Mouse (Mus musculus): Measurements from ENCODE around the gene Capn7. TPM values are rescaled to one million over a fixed set of nuclear protein-coding genes. Genes with fewer than 3 reads are reported as not detected.
A peak's percentile ranks its signal among the peaks of the same experiment; 100 is the strongest.

The Capn7 gene
- 10 to 100 TPM; 33.2 to 33.9 TPM for total RNA-seq (2021)

DNA sequence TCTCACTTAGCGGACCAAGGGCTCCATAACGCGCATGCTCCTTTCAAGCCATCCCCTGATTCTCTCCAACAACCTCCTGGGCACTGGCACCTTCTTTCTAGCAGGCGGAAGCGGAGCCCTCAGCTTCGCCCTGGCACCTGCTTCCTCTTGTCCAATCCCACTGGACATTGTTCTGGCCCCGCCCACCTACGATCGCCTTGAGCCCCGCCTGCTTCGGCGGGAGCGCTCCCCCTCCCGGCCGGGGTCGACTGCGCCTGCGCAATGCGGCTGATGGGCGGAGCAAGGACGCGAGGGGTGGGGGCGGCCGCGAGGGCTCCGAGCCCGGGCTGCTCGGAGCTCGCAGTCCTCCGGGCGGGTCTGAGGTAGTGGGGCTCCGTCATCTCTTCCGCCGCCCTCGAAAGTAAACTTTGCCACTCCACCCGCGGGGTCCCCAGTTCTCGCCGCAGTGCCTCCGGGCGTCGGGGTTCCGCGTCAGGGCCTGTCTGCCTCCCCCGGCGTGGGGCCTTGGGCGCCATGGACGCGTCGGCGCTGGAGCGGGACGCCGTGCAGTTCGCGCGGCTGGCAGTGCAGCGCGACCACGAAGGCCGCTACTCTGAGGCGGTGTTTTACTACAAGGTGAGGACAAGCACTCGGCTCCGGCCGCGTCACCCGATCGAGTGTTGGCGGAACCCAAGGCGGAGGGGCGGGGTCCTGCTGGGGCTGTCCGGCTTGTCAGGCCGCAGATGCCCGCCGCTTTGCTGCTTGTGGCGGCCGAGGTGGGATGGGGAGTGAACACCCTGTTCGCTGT, at the start of gene Capn7:
Gene Capn7, plus strand, starts transcription at position 270 of the 787 bp plus-strand sequence.
- intact Hi-C loops (cut with DNase I), result loop anchor here (2.0 kb wide), 1 partner anchor 86 kb away; the partner anchor contains the start of genes Bap1 and Phf7
- peak; percentile 99 for DNase-seq

DNA sequence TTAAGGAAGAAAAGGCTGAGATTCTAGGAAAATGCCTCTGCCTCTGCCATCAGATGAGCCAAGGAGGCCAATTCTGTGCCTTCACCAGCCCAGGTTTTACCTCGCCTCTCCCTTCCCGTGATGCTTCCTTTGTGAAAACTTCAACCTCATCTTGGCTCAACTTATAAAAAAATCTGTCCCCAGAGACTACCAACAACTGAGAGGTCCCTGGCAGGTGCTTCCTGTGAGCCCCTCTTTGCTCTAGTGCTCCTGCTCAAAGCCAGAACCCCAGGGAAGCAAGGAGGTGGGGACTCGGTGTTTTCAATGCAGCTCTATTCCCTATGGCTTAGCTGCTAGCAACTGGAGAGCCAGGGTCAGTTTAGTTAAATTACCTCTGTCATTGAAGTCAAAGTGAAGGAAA, 23.2 kb upstream of the Capn7 start:
- no peak for DNase-seq
- intact Hi-C loops (cut with DNase I), result no loop called here

DNA sequence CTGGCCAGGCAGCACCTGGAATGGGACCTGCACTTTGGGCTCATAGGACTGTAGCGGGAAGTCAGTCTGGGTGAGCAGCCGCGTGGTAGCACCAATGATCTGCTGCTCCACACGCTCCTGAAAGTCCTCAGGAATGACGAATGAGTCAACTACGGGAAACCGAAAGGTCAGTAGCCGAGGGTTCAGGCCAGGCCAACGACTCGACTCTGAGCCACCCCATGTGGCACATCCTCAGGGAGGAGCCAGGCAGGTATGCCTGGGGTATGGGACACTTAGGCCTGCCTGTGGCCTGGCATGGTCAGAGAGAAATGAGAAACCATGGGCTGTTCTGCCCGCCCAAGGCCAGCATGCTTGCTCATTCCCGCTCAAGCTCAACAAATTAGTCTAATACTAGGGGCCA, 19.8 kb upstream of the Capn7 start:
- intact Hi-C loops (cut with DNase I), result no loop called here

DNA sequence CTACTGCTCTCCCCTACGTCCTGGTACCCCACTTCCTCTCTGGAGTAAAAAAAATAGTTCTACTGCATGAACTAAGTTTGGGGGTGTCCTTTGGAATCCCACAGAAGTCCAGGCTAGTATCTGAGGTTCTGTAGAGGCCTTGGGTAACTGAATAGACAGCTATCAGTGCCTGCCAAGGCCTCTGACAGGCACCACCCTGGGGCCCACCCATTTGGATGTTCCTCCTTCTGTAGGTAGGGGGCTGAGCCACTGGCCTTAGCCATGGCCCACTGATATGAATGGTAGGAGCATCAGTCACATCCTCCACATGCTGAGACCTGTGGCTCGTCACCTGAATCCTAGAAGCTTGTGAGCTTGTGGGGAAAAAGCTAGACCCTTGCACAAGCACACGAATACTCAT, 18.7 kb upstream of the Capn7 start:
- intact Hi-C loops (cut with DNase I), result no loop called here
- no peak for DNase-seq

More for the DNA sequence above, 19.8 kb upstream of the Capn7 start:
- no peak for DNase-seq

DNA sequence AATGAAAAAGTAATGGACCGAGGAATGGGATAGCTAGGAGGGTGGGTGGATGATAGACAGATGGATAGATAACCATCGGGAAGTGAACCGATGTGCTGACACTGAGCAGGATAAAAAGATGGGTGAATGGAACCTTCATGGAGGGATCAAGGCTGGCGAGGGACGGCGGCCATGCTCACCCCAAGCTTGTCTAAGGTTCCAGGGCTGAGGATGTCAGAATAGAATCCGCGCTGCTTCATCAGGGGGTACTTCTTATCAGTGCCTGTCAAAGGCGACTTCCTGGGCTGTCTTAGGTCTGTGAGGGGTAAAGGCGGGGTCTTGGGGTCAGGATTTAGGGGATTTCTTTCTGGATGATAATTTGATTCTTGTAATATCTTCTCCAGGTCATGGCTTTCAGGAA, 16.9 kb upstream of the Capn7 start:
- no peak for DNase-seq
- intact Hi-C loops (cut with DNase I), result no loop called here

DNA sequence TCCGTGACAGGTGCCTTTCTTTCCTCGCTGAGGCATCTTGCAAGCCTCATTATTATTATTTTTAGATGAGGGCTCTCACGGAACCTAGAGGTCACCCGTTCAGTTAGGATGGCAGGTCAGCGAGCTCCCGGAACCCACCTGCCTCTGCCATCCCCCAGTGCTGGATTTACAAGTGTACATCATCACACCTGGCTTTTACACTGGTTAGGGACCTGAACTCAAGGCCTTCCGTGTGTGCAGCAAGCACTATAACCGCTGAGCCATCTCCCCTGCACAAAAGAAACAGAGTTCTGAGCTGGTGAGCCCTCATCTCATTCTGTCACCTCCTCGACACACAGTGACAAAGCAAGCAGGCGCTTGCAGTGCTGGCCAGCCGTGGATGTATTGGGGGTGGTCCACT, 15.3 kb upstream of the Capn7 start:
- no peak for DNase-seq
- intact Hi-C loops (cut with DNase I), result no loop called here

DNA sequence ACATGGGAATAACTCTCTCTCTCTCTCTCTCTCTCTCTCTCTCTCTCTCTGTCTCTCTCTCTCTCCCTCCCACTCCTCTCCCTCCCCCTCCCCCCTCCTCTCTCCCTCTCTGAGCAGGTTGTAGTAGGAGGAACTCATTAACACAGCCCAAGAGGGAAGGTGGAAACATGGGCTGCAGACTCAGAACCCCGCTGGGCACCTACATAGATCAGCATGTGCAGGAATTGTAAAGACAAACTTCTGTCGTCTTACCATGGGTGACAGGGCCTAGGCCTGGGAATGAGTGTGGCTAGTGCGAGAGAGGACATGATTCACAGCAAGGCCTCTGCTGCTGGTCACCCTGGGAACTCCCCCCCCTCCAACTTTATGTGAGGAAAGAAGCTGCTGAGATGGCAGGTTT, 14.2 kb upstream of the Capn7 start:
- intact Hi-C loops (cut with DNase I), result no loop called here
- no peak for DNase-seq

DNA sequence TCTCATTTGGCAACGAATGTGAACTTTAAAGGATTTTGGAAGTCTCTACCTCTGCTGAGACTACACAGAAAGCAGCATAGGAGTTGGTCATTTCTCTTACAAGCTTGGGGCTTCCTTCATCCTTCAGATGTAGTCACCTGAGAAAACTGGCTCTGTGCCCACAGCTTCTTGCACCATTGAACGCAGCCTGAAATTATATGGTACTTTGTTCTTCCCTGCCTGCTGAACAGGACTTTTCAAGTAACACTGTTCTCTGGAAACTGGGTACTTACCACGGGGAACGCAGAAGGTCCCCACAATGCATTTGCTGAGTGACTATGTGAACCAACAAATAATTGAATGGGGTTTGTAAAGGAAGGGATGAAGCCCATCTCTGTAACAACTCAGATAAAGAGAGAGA, 13.2 kb upstream of the Capn7 start:
- intact Hi-C loops (cut with DNase I), result no loop called here
- DNase-seq, result no peak

DNA sequence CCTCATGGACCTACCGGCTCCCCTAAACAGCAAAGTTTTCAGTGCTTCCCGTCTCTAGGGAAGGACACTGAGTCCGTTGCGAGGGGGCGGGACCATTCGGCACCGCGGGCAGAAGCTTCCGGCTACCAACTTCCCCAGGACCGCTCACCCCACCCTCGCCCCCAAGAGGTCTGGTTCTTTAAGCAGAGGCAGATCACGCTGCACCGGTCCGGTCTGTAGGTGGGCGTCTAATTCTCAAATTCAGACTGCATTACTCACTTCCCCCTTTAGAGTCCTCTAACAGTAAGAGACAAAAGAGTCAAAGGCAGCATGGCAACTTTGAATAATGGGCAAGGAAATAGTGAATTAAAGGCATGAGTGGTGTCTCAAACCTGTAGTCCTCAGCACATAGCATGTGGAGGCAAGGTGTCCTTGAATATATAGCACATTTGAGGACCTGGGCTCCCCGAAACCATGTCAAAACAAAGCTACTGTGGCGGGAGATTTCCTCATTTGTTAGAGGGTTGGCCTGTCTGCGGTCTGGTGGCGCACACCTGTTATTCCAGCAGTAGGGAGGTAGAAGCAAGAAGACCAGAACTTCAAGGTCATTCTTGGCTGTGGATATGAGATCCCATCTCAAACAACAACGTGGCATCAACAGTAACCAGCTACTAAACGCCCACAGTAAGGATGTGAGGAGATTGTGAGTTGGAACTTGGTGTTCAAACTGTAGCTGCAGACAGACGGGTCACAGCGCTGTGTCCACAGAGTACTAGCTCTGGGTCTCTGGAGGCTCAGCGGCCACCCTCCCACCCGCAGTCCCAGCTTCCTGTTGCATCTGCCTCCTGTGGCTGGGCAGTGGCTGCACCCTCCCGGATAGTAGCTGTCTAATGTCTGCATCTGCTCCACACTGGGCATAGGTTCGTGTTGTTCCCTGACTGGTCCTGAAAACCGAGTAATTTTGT, 12.3 kb upstream of the Capn7 start, which contains the start of gene Dnah1:
Gene Dnah1, minus strand, starts transcription at position 48 of the 944 bp plus-strand sequence.
- DNase-seq, result peak; percentile 29 to 54
- intact Hi-C loops (cut with DNase I), result no loop called here

DNA sequence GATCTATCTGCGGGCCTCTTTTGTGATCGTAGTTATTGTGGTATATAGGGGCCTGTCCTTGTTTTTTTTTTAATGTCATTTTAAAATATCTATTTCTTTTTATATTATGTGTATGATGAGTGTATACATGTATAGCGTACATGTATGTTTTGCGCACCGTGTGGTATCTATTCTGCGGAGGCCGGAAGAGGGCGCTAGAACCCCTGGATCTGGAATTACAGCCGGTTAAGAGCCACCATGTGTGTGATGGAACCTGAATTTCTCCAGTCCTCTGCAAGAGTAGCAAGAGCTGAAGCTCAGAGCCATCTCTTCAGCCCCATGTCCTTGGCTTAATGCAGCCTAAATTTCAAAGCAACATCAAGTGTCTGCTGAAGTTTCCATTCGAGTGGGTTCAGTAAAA, 11.6 kb upstream of the Capn7 start:
- peak in 1 of 2 experiments; percentile 21 for DNase-seq
- intact Hi-C loops (cut with DNase I), result loop anchor here (1.0 to 5.0 kb wide), 2 partner anchors 108 to 147 kb away; partner anchors contain the start of genes Nisch and Sema3g

DNA sequence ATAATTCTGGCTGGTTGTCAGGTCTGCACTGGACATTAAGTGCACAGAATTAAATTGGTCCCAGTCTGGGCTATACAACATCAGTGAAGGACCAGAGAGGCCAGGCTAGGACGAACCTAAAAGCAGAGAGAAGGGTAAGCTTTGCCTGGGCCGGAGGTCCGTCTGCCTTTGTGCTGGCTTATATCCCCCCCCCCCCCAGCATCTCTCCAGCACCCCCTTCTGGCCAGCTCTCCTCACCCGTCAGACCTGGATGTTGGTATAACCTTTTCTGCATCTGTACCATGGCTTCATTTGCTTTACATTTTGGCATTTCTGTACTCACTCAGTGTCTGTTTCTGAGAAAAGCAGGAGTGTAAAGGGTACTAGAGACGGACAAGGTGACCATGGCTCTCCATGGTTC, 10.9 kb upstream of the Capn7 start:
- intact Hi-C loops (cut with DNase I), result loop anchor here (1.0 to 5.0 kb wide), 2 partner anchors 108 to 147 kb away; partner anchors contain the start of genes Nisch and Sema3g
- DNase-seq, result no peak

DNA sequence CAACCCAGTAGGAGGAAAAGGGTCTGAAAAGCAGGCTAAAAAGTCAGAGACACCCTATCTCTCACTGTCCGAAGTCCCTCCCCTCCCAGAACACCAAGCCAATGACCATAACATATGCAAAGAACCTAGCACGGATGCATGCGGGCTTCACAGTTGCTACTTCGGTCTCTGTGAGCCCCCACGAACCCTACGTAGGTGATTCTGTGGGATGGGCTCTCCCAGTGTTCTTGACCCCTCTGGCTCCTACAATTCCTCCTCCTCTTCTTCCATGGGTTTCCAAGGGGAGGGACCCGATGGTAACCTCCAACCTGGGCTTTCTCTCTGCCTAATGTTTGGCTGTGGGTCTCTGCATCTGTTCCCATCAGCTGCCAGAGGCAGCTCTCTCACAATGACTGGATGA, 9.7 kb upstream of the Capn7 start:
- intact Hi-C loops (cut with DNase I), result loop anchor here (1.0 to 5.0 kb wide), 2 partner anchors 54 to 109 kb away; partner anchors contain the start of genes Nisch and Sema3g
- DNase-seq, result no peak

DNA sequence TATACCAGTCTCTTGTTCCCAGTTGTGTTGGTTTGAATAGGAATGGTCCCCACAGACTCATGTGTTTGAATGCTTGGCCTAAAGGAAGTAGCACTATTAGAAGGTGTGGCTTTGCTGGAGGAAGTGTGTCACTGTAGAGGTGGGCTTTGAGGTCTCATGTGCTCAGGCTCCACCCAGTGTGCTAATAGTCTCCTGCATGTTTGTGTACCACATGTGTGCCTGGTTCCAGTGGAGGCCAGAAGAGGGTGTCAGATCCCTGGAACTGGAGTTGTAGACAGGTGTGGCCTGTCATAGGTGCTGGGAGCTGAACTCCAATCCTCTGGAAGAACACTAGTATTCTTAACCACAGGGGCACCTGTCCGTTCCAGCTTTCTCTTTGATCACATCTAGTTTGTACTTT, 9.2 kb upstream of the Capn7 start:
- DNase-seq, result no peak
- intact Hi-C loops (cut with DNase I), result loop anchor here (1.0 to 5.0 kb wide), 2 partner anchors 55 to 110 kb away; partner anchors contain the start of genes Nisch and Sema3g

DNA sequence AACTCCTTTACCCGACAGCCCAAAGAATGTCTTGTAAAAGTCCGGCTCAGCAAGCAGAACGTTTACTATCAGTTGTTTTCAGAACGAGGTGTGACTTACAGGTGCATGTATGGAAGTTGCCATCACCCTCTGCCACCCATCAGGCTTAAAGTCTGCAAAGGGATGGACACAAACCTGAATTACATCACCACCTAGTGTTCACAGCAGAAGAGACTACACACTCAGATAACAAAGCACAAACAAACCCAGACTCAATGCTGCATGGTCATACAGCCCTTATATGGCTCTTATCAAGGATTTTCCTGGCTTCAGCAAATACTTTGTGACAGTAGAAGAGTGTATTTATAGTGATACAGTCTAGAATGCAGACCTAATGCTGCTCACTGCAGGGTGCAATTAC, 8.8 kb upstream of the Capn7 start:
- intact Hi-C loops (cut with DNase I), result loop anchor here (1.0 to 5.0 kb wide), 2 partner anchors 55 to 110 kb away; partner anchors contain the start of genes Nisch and Sema3g
- no peak for DNase-seq

DNA sequence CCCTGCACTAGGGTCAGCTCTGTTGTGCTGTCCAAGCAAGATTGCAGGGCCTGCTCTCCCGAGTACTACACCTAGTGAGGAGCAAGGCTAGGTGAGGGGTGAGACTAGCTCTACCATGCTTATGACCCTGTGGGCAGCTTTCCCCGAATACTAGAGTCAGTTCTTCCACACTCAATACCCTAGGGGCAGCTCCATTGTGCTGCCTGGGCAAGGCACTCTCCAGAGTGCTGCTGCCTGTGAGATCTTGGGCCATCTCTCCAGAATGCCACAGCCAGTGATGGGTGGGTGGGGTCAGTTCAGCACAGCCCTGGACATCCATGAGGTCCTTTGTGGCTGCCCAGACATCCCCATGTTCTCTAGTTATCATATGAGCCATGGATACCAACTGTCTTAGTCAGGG, 6.7 kb upstream of the Capn7 start:
- intact Hi-C loops (cut with DNase I), result loop anchor here (5.0 kb wide), 1 partner anchor 112 kb away; the partner anchor contains the start of genes Nisch and Sema3g
- no peak for DNase-seq

DNA sequence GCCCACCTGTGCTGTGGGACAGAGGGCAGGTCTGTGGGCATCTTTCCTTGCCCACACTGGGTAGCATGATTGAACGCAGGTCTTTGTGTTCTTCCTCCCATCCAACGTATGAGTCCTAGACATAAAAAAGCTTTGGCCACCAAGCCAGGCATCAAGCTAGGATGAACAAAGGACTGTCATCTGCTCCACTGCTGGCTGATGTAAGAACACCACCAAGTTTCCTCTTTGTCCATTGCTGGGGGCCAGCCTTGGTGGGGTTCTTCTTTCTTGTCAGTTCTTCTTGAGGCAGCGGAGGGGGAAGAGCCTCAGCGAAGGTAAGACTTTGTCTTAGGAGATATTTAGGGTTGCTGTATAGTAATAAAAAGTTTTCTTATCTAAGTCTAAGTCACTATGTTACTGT, 5.5 kb upstream of the Capn7 start:
- no peak for DNase-seq
- intact Hi-C loops (cut with DNase I), result no loop called here

DNA sequence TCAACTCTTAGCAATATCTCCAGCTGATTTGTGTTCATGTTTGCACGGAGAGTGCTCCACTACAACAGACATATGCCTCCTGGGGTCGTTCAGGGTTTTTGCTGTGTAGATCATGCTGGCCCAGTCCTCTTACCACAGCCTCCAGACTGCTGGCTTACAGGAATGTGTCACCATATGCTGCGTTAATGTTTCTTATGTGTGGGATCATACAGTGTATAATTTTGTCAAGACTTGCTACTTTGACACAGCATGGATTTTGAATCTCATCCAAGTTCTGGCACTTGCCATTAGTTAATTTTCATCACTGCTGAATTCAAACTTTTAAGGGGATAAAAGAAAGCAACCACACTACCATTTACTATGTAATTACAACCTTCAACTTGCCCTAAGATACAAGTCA, 673 bp upstream of the Capn7 start:
- no peak for DNase-seq
- intact Hi-C loops (cut with DNase I), result loop anchor here (2.0 kb wide), 1 partner anchor 85 kb away; the partner anchor contains the start of genes Bap1 and Phf7

DNA sequence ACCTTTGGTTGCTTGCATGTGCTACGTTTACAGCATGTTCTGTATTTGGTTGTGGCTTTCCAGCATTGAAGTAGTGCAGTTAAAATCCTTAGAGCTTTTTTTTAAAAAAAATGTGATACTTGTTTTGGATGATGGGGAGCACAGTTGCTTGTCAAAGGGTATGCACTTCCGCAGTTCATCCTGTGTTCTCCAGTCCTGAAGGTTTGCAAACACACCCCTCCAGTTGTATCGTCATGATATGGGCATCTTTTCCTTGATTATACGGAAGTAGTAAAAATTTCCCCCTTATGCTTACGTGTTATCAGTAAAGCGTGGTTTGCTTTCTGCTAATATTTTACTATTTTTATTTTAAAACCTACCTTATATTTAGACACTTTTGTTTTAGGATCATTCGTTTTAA, 968 bp downstream of the Capn7 start:
- no peak for DNase-seq
- intact Hi-C loops (cut with DNase I), result loop anchor here (2.0 kb wide), 1 partner anchor 87 kb away; the partner anchor contains the start of genes Bap1 and Phf7

DNA sequence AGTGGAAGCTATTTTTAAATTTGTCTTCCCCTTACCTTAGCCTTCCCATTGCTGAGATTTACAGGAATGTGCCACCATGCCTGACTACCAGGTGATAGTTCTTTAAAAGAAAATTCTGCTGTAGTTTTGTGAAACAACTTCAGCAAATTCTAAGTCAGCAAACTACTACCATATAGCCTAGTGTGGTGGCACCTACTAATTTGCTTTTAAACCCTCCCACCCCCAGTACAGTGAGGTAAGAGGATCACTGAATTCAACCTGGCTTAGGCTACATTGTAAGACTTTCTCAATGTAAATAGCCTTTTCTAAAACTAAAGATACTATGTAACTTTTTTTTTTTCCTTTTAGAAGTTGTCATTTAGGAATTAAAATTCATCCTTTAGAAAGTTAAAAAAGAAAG, 1.5 kb downstream of the Capn7 start:
- intact Hi-C loops (cut with DNase I), result loop anchor here (2.0 kb wide), 1 partner anchor 87 kb away; the partner anchor contains the start of genes Bap1 and Phf7
- no peak for DNase-seq

DNA sequence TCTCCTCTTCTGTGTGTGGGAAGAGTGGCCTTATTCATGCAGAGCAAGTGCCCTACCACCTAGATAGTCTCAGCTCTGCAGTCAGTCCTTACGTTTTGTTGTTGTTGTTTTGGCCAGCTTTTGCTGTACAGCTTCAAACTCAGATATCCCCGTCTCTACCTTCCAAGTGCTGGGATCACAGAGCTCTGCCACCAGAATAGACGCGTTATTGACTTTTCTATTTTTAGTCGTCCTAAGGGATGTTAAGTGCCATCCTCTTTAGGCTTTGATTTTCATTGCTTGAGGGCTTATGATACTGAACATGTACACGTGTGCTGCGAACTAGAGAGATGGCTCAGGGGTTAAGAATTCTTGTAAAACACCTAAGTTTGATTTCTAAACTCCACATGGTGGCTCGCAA, 6.8 kb downstream of the Capn7 start:
- DNase-seq, result no peak
- intact Hi-C loops (cut with DNase I), result no loop called here

DNA sequence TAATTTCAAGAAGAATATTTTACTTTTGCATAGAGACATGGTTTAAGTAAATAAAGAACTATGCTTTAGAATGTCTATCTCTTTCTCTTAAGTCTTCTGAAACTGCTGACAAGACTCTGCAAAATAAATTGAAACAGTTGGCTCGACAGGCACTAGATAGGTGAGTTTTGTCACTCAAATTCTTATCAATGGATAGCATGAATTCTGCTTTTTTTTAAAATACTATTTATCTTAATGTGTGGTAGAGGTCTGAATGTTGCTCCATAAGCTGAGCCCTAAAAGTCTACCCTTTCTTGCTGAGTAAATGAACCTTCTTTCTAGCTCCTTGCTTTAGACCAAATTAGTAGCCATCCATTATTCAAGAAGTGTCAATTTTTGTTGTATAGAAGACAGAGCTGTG, 8.9 kb downstream of the Capn7 start:
- intact Hi-C loops (cut with DNase I), result no loop called here
- DNase-seq, result no peak

All from heart, postnatal 36 days (tissue).